Mouse (Mus musculus) neural tube, embryonic 10.5 days (tissue): ENCODE data around the gene Tcea3.
A peak's percentile ranks its signal among the peaks of the same experiment; 100 is the strongest.

Experiments
- DNase-seq: peaks from one replicate; pipeline ENCODE4 v3.0.0-alpha.2; 2017; ENCODE audit warnings: low spot score; ENCODE audit errors: extremely low spot score

The Tcea3 gene

GRCm38 (mm10) chr4:136281097-136281496, 33.6 kb downstream of the Tcea3 start:
- no peak for DNase-seq

GRCm38 (mm10) chr4:136281611-136282010, 34.1 kb downstream of the Tcea3 start:
- no peak for DNase-seq

DNA sequence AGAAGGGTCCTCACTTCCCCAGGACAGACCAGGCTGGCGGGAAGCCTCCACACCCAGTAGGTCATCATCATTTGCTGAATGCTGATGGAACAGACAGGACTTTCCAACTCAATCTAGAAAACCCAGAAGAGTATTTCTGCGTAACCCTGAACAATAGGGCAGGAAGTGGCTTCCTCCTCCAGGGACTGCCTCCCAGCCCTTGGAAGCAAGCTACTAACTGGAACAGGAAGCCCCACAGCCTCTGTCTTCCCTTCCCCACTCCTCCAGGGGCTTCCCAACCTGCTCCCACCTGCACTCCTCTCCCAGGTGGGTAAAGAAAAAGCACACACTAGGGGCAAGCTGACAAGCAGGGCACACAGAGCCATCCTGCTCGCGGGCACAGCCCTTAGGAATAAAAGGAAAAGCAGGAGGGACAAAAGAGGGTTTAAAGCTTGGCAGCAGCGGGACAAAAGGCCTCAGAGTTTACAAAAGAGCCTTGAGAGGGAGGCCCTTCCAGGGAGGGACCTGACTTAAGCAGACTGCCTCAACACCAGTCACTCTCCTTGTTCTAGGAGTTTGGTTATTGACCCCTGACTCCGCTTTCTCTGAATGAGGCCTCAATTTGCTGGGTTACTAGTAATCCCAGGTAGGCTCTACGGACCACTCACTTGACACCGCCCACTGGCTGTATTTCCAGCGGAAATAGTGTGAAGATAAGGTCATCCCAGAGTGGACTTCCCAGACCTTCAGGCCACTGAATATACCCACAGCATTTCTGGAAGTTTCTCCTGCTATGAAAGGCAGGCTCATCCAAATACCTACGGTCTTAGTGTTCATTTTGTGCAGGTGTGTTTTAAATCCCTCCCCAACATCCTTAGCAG, 35.3 kb downstream of the Tcea3 start:
- peak; percentile 33 for DNase-seq

DNA sequence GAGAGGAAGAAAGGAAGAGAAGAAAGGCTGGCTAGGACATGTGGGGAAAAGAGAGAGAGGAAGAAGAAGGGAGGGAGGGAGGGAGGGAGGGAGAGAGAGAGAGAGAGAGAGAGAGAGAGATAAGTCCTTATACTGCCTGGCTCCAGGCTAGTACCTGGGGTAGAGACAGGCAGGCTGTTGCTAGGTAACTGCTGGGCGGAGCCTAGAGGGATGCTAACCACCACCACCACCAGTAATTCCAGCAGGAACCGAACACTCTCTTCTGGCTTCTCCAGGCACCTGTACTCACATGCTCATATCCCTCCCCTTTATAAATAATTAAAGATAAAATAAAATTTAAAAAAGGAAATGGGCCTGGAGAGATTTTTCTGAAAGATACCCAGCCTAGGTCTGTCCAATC, 36.3 kb downstream of the Tcea3 start:
- DNase-seq: no peak

DNA sequence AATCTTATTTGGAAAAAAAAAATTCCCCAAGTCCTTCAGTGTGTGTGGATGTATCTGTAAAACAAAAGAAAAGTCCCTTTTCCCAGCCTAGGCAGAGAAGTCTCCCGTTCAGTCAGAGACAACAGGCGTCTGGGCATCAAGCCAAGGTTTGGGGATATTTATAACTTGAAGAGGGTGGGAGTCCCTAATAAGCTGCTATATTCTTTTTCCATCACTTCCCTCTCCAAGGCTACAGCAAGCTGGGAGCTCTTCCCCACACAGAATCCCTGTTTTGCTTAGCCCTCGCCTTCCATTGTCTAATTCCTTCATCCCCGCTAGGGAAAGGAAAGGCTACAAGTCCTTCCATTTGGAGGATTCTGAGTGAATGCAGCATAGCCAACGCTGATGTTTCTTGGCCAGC, 36.9 kb downstream of the Tcea3 start, which contains the start of gene Zfp46:
Gene Zfp46, plus strand, starts transcription at position 229 of the 400 bp plus-strand sequence.
- no peak for DNase-seq

- DNase-seq: peak; percentile 22
Measured at GRCm38 (mm10) chr4:136284891-136285290, 37.4 kb downstream of the Tcea3 start.

- peak; percentile 89 for DNase-seq
Measured at GRCm38 (mm10) chr4:136285348-136285810, 37.9 kb downstream of the Tcea3 start.

DNA sequence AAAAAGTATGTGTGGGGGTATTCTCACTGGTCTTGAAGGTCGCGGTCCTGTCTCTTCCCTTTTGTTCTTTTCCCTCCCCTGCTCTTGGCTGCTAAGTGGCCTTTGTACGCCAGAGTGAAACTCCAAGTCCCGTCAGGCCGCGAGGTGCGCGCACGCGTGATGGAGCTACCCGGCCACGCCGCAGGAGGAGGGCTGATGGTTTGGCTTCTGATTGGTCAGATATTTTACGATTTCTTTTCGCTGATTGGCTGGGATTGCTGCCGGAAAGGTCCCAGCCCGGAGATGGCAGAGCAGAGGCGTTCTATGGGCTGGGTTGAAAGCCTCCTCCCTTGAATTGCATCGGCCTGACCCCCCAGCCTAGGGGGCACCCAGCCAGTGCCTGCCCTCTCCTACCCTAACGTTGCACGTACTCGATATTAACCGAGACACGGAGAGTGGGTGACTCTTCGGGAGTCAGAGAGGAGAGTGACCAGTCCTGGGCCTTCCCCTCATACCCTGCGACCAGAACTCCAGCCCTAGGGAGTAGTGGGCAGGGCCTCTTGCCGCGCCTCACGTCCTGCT, 38.4 kb downstream of the Tcea3 start:
- peak; percentile 90 for DNase-seq

- peak; percentile 36 for DNase-seq
Measured at GRCm38 (mm10) chr4:136289918-136290780, 42.6 kb downstream of the Tcea3 start.

GRCm38 (mm10) chr4:136290781-136291595, 43.5 kb downstream of the Tcea3 start:
- DNase-seq: peak; percentile 34

- no peak for DNase-seq
Measured at GRCm38 (mm10) chr4:136291692-136292091, 44.2 kb downstream of the Tcea3 start.

- DNase-seq: no peak
Measured at GRCm38 (mm10) chr4:136295941-136296340, 48.4 kb downstream of the Tcea3 start.

- DNase-seq: no peak
Measured at GRCm38 (mm10) chr4:136302462-136302861, 54.9 kb downstream of the Tcea3 start.

- no peak for DNase-seq
Measured at GRCm38 (mm10) chr4:136304181-136304580, 56.7 kb downstream of the Tcea3 start.

DNA sequence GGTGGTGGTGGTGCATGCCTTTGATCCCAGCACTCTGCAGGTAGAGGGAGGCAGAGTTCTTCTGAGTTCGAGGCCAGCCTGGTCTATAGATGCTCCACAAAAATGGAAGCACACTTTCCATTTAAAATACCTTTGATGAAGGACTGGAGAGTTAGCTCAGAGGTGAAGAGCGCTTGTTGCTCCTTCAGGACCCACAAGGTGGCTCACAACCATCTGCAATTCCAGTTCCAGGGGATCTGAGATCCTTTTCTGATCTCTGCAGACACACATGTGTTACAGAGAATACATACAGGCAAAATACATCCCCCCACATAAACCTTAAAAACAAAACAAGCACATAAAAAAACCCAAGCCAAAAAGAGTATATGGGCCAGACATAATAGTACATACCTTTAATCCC, 60.8 kb downstream of the Tcea3 start:
- DNase-seq: no peak

- DNase-seq: peak; percentile 57
Measured at GRCm38 (mm10) chr4:136309780-136310179, 62.3 kb downstream of the Tcea3 start.

GRCm38 (mm10) chr4:136310229-136311041, 62.9 kb downstream of the Tcea3 start, which contains the start of gene Hnrnpr:
Hnrnpr (plus strand) TSS chr4:136310942.
- DNase-seq: peak; percentile 100

GRCm38 (mm10) chr4:136311042-136311999, 63.8 kb downstream of the Tcea3 start:
- DNase-seq: peak; percentile 81

DNA sequence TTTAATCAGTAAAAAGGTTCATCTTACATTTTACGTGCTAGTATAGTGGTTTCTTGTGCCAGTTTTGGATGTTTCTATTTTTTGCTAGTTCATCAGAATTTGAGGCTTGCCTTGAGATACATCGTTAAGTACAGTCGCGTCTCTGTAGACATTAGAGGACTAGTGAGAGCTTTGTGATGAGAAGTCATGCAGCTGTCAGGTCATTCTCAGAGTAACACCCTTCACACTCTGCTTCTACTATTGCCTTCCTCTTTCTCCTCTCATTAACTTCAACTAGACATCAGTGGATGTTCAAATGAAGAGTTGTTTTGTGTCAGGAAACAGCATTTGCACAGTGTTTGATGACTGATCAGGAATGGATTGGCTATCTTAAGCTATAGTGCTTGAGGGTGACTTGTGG, 65.1 kb downstream of the Tcea3 start:
- DNase-seq: no peak
